Mouse (Mus musculus) cortical plate, adult 2 months (tissue): ENCODE measurements around the gene Olfr1016.

Experiments used
- CTCF ChIP-seq: fragments of 200-500 bp; IDR thresholded peaks from 2 replicates; pipeline ENCODE4 v1.5.1; 2011; ENCODE audit warnings: mild to moderate bottlenecking, control low read depth, low read length; ENCODE audit not compliant: insufficient read depth; ENCODE audit errors: extremely low read depth
- POLR2A ChIP-seq: fragments of 200-500 bp; IDR thresholded peaks from 2 replicates; pipeline ENCODE4 v1.6.1; 2011; ENCODE audit warnings: mild to moderate bottlenecking, low read length, control low read depth; ENCODE audit not compliant: insufficient read depth; ENCODE audit errors: extremely low read depth

DNA sequence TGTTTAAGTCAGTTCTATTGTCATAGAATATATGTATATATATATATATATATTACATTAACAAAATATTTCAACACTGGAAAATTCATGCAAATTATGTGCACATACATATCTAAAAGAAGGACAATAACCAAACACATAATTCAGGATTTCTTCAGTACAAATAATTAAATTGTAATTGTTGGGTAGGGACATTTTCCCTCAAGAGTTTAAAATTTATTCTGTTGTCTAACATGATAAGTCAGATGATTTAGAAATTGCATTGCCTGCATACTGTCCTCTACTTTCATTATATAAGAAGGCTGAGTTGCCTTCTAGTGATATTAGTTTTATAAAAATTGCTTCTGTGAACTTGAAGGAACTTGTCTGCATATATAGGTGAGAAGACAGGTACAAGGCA is 15.8 kb upstream of the Olfr1016 start, which contains the start of gene Olfr1018:
- TF ChIP-seq POLR2A (no peak), CTCF (no peak)
